Mouse (Mus musculus) duodenum, adult 2 months (tissue): ENCODE measurements around the gene Prr23a1. TPM values are rescaled to one million over a fixed set of nuclear protein-coding genes. Genes with fewer than 3 reads are reported as not detected.

Experiments
- polyA plus RNA-seq: library from polyadenylated mRNA; depleted of rRNA; stranded (reverse); fragments of >200 nt; gene quantifications from 2 replicates; pipeline ENCODE4 v1.2.3, GENCODE M21; 2012; ENCODE audit warnings: low replicate concordance; rRNA removed

The Prr23a1 gene
- polyA plus RNA-seq, result not detected in 2 replicates

GRCm38 (mm10) chr9:98842117-98842516 lies at the start of gene Prr23a1:
Gene Prr23a1 (plus strand): TSS chr9:98842503.

GRCm38 (mm10) chr9:98856210-98856609 lies 13.9 kb downstream of the Prr23a1 start, which contains the start of gene Prr23a2:
Gene Prr23a2 (plus strand): TSS chr9:98856494.

GRCm38 (mm10) chr9:98864571-98864970 lies 22.3 kb downstream of the Prr23a1 start, which contains the start of gene Prr23a3:
Gene Prr23a3 (plus strand): TSS chr9:98864767.

Other genes starting within 250 kb of the Prr23a1 start
- gene Mrps22, start 240.8 kb upstream of the Prr23a1 start, polyA plus RNA-seq, result 12.4 and 32.4 TPM in 2 replicates
- gene Prr23a2, start 14.0 kb downstream of the Prr23a1 start, polyA plus RNA-seq, result not detected in 2 replicates
- not detected in 2 replicates for gene Prr23a3, start 22.3 kb downstream of the Prr23a1 start, polyA plus RNA-seq
- gene 7420426K07Rik, start 60.6 kb downstream of the Prr23a1 start, polyA plus RNA-seq, result not detected in 2 replicates
- not detected in 2 replicates for gene Foxl2, start 112.8 kb downstream of the Prr23a1 start, polyA plus RNA-seq
- gene Faim, start 143.9 kb downstream of the Prr23a1 start, polyA plus RNA-seq, result 0.13 and 0.33 TPM in 2 replicates
- 64.1 and 85.8 TPM in 2 replicates for gene Gm1123, start 193.2 kb downstream of the Prr23a1 start, polyA plus RNA-seq